Mouse (Mus musculus) layer of hippocampus, adult 11-12 months (tissue): ENCODE measurements at regions not wholly inside any gene's neighbourhood (a gene's known extent, or its start where the extent isn't known, plus 50 kb on each side); places are given as distances from the start of the nearest gene placed in this dataset.

Source experiments
- DNase-seq: peaks from one replicate; pipeline ENCODE4 v3.0.0; 2022; ENCODE audit warnings: low spot score

GRCm38 (mm10) chr9:30175376-30175775 lies 212.4 kb upstream of the Ntm start:
- no peak for DNase-seq

- DNase-seq = no peak
Measured at GRCm38 (mm10) chr9:30183409-30183808, 220.5 kb upstream of the Ntm start.

- no peak for DNase-seq
Measured at GRCm38 (mm10) chr9:30184996-30185763, 222.2 kb upstream of the Ntm start.

GRCm38 (mm10) chr9:30186261-30186660 lies 223.3 kb upstream of the Ntm start:
- DNase-seq = no peak

GRCm38 (mm10) chr9:30190078-30190477 lies 227.1 kb upstream of the Ntm start:
- DNase-seq = no peak

- DNase-seq = peak; percentile 43
Measured at GRCm38 (mm10) chr9:30191119-30191518, 228.2 kb upstream of the Ntm start.

GRCm38 (mm10) chr9:30191902-30192301 lies 229.0 kb upstream of the Ntm start:
- DNase-seq = no peak

- no peak for DNase-seq
Measured at GRCm38 (mm10) chr9:30194866-30195265, 231.9 kb upstream of the Ntm start.

GRCm38 (mm10) chr9:30202411-30202810 lies 224.5 kb upstream of the Snx19 start:
- DNase-seq = no peak

- no peak for DNase-seq
Measured at GRCm38 (mm10) chr9:30207631-30208030, 219.3 kb upstream of the Snx19 start.

- no peak for DNase-seq
Measured at GRCm38 (mm10) chr9:30209806-30210205, 217.1 kb upstream of the Snx19 start.

GRCm38 (mm10) chr9:30212471-30213075 lies 214.3 kb upstream of the Snx19 start:
- peak; percentile 67 for DNase-seq

GRCm38 (mm10) chr9:30234501-30235163 lies 192.3 kb upstream of the Snx19 start:
- DNase-seq = peak; percentile 12

- no peak for DNase-seq
Measured at GRCm38 (mm10) chr9:30235791-30236190, 191.1 kb upstream of the Snx19 start.

GRCm38 (mm10) chr9:30242107-30242506 lies 184.8 kb upstream of the Snx19 start:
- no peak for DNase-seq

GRCm38 (mm10) chr9:30264533-30265168 lies 162.3 kb upstream of the Snx19 start:
- peak; percentile 78 for DNase-seq

- no peak for DNase-seq
Measured at GRCm38 (mm10) chr9:30271081-30271480, 155.8 kb upstream of the Snx19 start.

- DNase-seq = no peak
Measured at GRCm38 (mm10) chr9:30273836-30274235, 153.1 kb upstream of the Snx19 start.

GRCm38 (mm10) chr9:30278231-30278630 lies 148.7 kb upstream of the Snx19 start:
- no peak for DNase-seq

- no peak for DNase-seq
Measured at GRCm38 (mm10) chr9:30283080-30283770, 143.7 kb upstream of the Snx19 start.

GRCm38 (mm10) chr9:30283771-30284148 lies 143.1 kb upstream of the Snx19 start:
- no peak for DNase-seq
